Mouse (Mus musculus): Measurements from ENCODE around the gene Tns2. TPM values are rescaled to one million over a fixed set of nuclear protein-coding genes. Genes with fewer than 3 reads are reported as not detected.

The Tns2 gene
- polyA plus RNA-seq, 1 experiment from 2014 or later, result 30.1 TPM

DNA sequence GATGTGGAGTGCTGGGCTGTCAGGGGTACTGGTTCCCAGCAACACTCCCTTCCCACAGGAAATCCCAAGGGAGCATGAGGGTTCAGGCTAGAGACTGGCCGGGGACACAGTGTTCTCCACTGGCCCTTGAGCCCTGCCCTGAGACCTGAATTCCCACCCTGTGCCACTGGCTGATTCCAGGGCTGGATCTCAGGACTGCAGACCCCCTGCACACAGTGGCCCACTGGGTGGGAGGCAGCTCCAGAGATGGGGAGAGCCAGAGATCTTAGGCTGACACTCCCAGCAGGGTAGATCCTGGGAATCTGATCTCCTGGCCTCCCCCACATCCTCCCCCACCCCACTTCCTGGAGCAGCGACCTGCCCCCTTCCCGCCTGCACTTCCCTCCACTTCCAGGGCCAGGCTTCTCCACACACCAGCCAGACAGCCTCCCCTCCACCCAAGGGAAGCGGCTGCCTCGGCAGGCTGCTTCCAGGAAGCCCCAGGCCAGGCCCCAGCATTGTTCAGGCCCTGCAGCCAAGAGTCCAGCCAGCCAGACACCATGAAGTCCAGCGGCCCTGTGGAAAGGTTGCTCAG is 2.4 kb downstream of the Tns2 start:
- Histone ChIP-seq H3K9ac (ENCODE audit: low read length) (peak overlapping the region; percentile 74), H3K36me3 (ENCODE audit: control insufficient read depth, insufficient read depth, low read length) (peaks cover 29% of the 10 kb centered on the region), H3K27me3 (ENCODE audit: control insufficient read depth, insufficient read depth, low read length) (no peaks in the 10 kb centered on the region), H3K4me3 (ENCODE audit: control insufficient read depth in 1 of 2, insufficient read depth in 1 of 2, low read depth in 1 of 2, low read length in 2 of 2) (peak overlapping the region; percentile 43 to 54), H3K27ac (replicated peaks in 1 of 2; ENCODE audit: control insufficient read depth in 1 of 2, insufficient read depth in 1 of 2, low read depth in 2 of 2, low read length in 2 of 2) (peak overlapping the region; percentile 86 to 95), H3K9me3 (ENCODE audit: control insufficient read depth, low read length) (no peaks in the 10 kb centered on the region), H3K4me2 (ENCODE audit: low read length) (peak overlapping the region; percentile 90), H3K4me1 (ENCODE audit: control insufficient read depth in 2 of 2, insufficient read depth in 2 of 2, low read length in 2 of 2) (peaks cover 61 to 90% of the 10 kb centered on the region in 2 experiments)
- peak; percentile 4; the same call in 1 of the 2 replicates for ATAC-seq (ENCODE audit: insufficient number of reproducible peaks, insufficient read depth, low FRiP score, low read depth)
- 27% methylated on average over 6 of the region's 6 CpGs for WGBS

DNA sequence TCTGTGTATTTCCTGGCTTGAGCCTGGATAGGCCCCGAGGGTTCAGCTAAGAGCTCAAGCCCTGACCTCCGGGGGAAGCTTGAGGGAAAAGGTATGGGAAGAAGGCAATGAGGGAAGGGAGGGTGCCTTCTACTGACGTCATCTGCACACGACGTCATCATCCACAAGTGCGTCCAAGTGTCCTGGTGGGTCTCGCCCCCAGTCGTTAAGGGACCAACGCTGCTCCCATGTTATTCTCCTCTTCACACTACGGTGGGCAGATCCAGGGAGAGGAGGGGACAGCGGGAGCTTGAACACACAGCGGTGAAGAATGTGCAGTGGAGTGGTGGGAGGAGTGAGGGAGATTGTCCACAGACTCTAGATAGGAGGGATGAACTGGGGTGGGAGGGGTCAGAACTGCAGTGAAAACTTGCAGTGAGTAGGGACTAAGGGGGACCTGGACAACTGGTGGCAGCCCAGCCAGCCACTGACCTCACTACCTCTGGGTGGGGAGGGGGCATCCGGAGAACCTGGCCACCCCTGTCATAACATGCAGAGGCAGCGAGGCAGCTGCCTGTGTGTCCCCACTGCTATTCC is 3.2 kb downstream of the Tns2 start:
- H3K27me3 ChIP-seq (ENCODE audit: control insufficient read depth, insufficient read depth, low read length), result no peaks in the 10 kb centered on the region
- peaks cover 31% of the 10 kb centered on the region for H3K36me3 ChIP-seq (ENCODE audit: control insufficient read depth, insufficient read depth, low read length)
- H3K4me3 ChIP-seq (ENCODE audit: control insufficient read depth in 1 of 2, insufficient read depth in 1 of 2, low read depth in 1 of 2, low read length in 2 of 2), result peak overlapping the region; percentile 43 to 54
- H3K4me1 ChIP-seq (ENCODE audit: control insufficient read depth in 2 of 2, insufficient read depth in 2 of 2, low read length in 2 of 2), result peaks cover 64 to 90% of the 10 kb centered on the region in 2 experiments
- H3K27ac ChIP-seq (replicated peaks in 1 of 2; ENCODE audit: control insufficient read depth in 1 of 2, insufficient read depth in 1 of 2, low read depth in 2 of 2, low read length in 2 of 2), result peak overlapping the region; percentile 86 to 95
- peak overlapping the region; percentile 74 for H3K9ac ChIP-seq (ENCODE audit: low read length)
- 8% methylated on average over 14 of the region's 14 CpGs for WGBS
- ATAC-seq (ENCODE audit: insufficient number of reproducible peaks, insufficient read depth, low FRiP score, low read depth), result peak; percentile 8; the same call in 1 of the 2 replicates
- H3K4me2 ChIP-seq (ENCODE audit: low read length), result peak overlapping the region; percentile 90
- H3K9me3 ChIP-seq (ENCODE audit: control insufficient read depth, low read length), result no peaks in the 10 kb centered on the region

DNA sequence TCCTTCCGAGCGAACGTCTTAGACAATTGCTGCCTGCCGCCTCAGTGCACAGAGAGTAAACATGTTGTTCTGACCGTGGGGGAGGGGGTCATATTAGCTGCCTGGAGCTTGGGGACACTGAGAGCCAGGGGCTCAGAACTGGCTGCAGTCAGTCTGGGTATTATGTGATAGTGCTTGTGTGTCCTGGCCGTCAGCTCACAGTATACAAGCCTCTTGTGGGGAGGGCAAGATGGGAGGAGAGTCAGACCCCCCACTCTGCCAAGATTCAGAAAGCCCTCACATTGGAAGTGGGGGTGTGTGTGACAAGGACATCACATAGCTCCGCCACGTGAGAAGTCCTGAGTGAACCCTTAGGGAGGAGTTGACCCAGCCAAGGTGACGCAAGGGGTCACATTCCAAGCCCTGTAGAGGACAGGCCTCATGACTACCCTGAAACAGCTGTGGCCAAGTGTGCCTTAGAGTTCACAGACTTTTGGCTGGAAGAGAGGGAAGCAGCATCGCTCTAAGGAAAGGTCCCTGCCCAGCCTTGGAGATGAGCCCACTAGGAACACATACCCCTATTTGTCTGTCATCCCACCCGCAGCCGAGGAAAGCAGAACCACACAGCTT is 3.8 kb downstream of the Tns2 start:
- WGBS, result 20% methylated on average over 12 of the region's 12 CpGs
- no peaks in the 10 kb centered on the region for H3K9me3 ChIP-seq (ENCODE audit: control insufficient read depth, low read length)
- peaks cover 37% of the 10 kb centered on the region for H3K36me3 ChIP-seq (ENCODE audit: control insufficient read depth, insufficient read depth, low read length)
- H3K4me2 ChIP-seq (ENCODE audit: low read length), result peak overlapping the region; percentile 90
- H3K4me3 ChIP-seq (ENCODE audit: control insufficient read depth in 1 of 2, insufficient read depth in 1 of 2, low read depth in 1 of 2, low read length in 2 of 2), result peak overlapping the region; percentile 43 to 54
- no peaks in the 10 kb centered on the region for H3K27me3 ChIP-seq (ENCODE audit: control insufficient read depth, insufficient read depth, low read length)
- H3K4me1 ChIP-seq (ENCODE audit: control insufficient read depth in 2 of 2, insufficient read depth in 2 of 2, low read length in 2 of 2), result peaks cover 67 to 90% of the 10 kb centered on the region in 2 experiments
- H3K27ac ChIP-seq (replicated peaks in 1 of 2; ENCODE audit: control insufficient read depth in 1 of 2, insufficient read depth in 1 of 2, low read depth in 2 of 2, low read length in 2 of 2), result peak overlapping the region; percentile 86 to 95
- no peak for ATAC-seq (ENCODE audit: insufficient number of reproducible peaks, insufficient read depth, low FRiP score, low read depth)
- H3K9ac ChIP-seq (ENCODE audit: low read length), result peak overlapping the region; percentile 74

DNA sequence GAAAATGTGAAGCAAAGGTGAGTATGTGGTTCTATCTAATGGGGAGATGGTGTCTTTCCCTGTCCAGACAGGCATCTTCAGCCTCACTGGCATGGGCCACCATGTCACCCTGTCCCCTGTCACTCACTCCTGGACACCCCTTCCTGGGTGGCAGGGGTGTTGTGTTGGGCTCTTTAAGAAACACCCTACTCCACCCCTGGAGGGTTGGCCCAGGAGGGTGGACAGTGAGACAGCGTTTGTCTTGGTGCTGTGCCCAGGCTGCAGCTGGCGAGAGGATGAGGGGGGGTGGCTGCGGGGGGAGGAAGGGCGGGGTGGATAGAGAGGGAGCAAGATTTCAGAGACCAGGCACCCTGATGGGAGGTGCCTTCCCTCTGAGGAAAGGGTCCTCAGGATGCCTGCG is 5.1 kb downstream of the Tns2 start:
- H3K9ac ChIP-seq (ENCODE audit: low read length), result no peak overlapping the region; the same call in 1 of the 2 replicates
- no peak overlapping the region for H3K4me3 ChIP-seq (ENCODE audit: control insufficient read depth in 1 of 2, insufficient read depth in 1 of 2, low read depth in 1 of 2, low read length in 2 of 2)
- peak overlapping the region; percentile 52 for H3K4me2 ChIP-seq (ENCODE audit: low read length)
- H3K4me1 ChIP-seq (ENCODE audit: control insufficient read depth in 2 of 2, insufficient read depth in 2 of 2, low read length in 2 of 2), result peaks cover 63 to 86% of the 10 kb centered on the region in 2 experiments
- peak overlapping the region; percentile 15 to 42; a peak in 3 of 4 replicates for H3K27ac ChIP-seq (replicated peaks in 1 of 2; ENCODE audit: control insufficient read depth in 1 of 2, insufficient read depth in 1 of 2, low read depth in 2 of 2, low read length in 2 of 2)
- H3K27me3 ChIP-seq (ENCODE audit: control insufficient read depth, insufficient read depth, low read length), result no peaks in the 10 kb centered on the region
- no peaks in the 10 kb centered on the region for H3K9me3 ChIP-seq (ENCODE audit: control insufficient read depth, low read length)
- WGBS, result 38% methylated on average over 5 of the region's 5 CpGs
- ATAC-seq (ENCODE audit: insufficient number of reproducible peaks, insufficient read depth, low FRiP score, low read depth), result no peak
- H3K36me3 ChIP-seq (ENCODE audit: control insufficient read depth, insufficient read depth, low read length), result peaks cover 50% of the 10 kb centered on the region

DNA sequence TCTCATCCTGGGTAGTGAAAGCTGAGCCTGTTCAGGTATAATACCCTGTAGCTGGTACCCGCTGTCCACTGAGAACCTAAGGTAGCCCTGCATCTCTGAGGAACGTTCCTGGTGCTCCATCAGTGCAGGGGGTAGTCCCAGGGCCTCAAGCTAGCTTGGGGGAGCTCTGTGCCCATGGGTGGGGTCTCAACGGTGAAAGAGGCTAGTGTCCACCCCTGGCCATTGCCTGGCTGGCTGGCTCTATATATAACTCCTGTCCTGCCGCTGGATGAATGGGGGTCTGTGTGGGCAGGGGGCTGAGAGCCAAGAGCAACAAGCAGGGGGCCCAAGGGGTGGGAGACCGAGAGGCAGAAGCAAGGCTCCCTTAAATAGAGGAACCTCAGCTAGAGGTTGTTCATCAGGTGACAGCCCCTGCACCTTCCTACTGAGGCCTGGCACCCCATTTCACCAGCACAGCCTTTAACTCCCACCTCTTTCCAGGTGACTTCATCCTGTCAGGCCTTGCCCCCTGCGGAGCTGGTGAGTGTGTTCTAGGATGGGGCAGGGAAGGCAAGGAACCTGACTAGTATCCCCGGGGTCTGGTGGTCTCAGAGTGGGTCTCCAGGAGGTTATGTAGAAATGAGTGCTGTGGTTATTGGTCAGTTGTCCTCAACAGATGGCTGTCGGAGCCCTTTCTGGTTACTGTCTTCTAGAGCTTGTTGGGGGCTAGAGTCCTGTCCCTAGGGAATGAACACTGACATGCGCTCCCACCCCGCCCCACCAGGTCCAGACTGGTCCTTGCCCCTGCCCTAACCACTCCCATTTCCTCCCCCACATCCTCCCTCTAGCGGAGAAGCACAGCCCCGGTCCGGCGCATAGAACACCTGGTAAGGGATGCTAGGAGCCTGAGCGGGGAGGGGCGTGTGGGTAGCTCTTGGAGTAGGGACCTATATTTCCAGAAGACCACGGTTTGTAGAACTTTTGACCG is 5.8 kb downstream of the Tns2 start:
- Histone ChIP-seq H3K36me3 (ENCODE audit: control insufficient read depth, insufficient read depth, low read length) (peaks cover 57% of the 10 kb centered on the region), H3K27me3 (ENCODE audit: control insufficient read depth, insufficient read depth, low read length) (no peaks in the 10 kb centered on the region), H3K4me2 (ENCODE audit: low read length) (peak overlapping the region; percentile 52), H3K4me1 (ENCODE audit: control insufficient read depth in 2 of 2, insufficient read depth in 2 of 2, low read length in 2 of 2) (peaks cover 58 to 82% of the 10 kb centered on the region in 2 experiments), H3K9me3 (ENCODE audit: control insufficient read depth, low read length) (no peaks in the 10 kb centered on the region), H3K4me3 (ENCODE audit: control insufficient read depth in 1 of 2, insufficient read depth in 1 of 2, low read depth in 1 of 2, low read length in 2 of 2) (0 out of 4 replicates have a peak overlapping the region, but pooled peaks of 1 of the 2 experiments have one; percentile 16), H3K9ac (ENCODE audit: low read length) (no peak overlapping the region; the same call in 1 of the 2 replicates), H3K27ac (replicated peaks in 1 of 2; ENCODE audit: control insufficient read depth in 1 of 2, insufficient read depth in 1 of 2, low read depth in 2 of 2, low read length in 2 of 2) (peak overlapping the region in 1 of 2 experiments; percentile 42; a peak in 2 of 4 replicates)
- no peak for ATAC-seq (ENCODE audit: insufficient number of reproducible peaks, insufficient read depth, low FRiP score, low read depth)
- WGBS, result 29% methylated on average over 18 of the region's 18 CpGs

DNA sequence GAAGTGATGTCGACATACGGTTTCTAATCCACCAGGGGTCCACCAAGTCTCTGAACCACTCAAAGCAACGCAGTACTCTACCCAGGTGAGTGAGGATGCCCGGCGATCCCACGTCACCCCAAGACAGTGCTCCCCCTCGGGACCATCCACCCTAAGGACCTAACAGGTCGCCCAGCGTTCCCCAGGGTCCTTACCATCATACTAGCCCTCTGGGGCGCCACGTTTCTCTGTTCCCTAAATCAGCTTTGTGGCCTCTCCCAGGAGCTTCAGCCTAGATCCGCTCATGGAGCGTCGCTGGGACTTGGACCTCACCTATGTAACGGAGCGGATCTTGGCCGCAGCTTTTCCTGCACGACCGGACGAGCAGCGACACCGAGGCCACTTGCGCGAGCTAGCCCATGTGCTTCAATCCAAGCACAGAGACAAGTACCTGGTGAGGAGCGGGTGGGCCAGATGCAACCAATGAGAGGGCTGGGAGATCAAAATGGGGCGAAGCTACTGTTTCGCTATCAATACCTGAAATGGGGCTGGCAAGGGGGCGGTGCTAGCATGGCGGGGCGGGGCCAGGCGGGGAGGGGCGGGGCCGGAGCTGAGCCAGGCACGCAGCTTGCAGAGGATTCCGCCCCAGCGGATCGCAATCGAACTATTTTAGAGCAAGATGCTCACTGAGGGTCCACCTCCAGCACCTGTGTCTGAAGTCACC is 6.7 kb downstream of the Tns2 start:
- Histone ChIP-seq H3K9me3 (ENCODE audit: control insufficient read depth, low read length) (no peaks in the 10 kb centered on the region), H3K9ac (ENCODE audit: low read length) (no peak overlapping the region), H3K27ac (replicated peaks in 1 of 2; ENCODE audit: control insufficient read depth in 1 of 2, insufficient read depth in 1 of 2, low read depth in 2 of 2, low read length in 2 of 2) (no peak overlapping the region), H3K4me3 (ENCODE audit: control insufficient read depth in 1 of 2, insufficient read depth in 1 of 2, low read depth in 1 of 2, low read length in 2 of 2) (peak overlapping the region; percentile 16; a peak in 3 of 4 replicates), H3K27me3 (ENCODE audit: control insufficient read depth, insufficient read depth, low read length) (no peaks in the 10 kb centered on the region), H3K4me2 (ENCODE audit: low read length) (peak overlapping the region; percentile 52), H3K4me1 (ENCODE audit: control insufficient read depth in 2 of 2, insufficient read depth in 2 of 2, low read length in 2 of 2) (peaks cover 50 to 73% of the 10 kb centered on the region in 2 experiments), H3K36me3 (ENCODE audit: control insufficient read depth, insufficient read depth, low read length) (peaks cover 65% of the 10 kb centered on the region)
- ATAC-seq (ENCODE audit: insufficient number of reproducible peaks, insufficient read depth, low FRiP score, low read depth), result no peak
- 22% methylated on average over 38 of the region's 38 CpGs for WGBS

All from heart, embryonic 14.5 days (tissue).